Mouse (Mus musculus) liver, embryonic 14.5 days (tissue): Measurements from ENCODE around the gene Prpf8.

Source experiments
- CTCF ChIP-seq: IDR thresholded peaks from 2 replicates; pipeline ENCODE4 v1.5.1; 2016; ENCODE audit warnings: antibody characterized with exemption, low read depth, control low read depth
- EP300 ChIP-seq: IDR thresholded peaks from 2 replicates; pipeline ENCODE4 v1.6.1; 2016; ENCODE audit warnings: antibody characterized with exemption, low read depth

DNA sequence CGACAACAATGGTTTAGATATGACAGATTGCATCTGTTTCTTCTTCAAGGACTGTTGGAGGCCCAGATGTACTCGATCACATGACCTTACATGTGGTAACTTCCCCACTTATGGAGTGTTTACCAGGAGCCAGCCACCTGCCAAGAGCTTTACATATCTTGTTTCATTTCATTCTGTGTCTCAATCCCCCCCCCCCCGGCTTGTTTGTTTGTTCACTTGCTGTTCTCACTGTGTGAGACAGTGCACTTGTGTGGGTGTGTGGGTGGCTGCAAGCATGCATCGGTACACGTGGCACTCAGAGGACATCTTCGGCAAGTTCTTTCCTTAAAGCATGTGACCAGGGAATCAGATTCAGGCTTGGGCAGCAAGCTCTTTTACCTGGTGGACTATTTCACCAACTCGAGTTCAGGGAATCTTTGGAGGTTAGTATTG, 30.2 kb upstream of the Prpf8 start:
- TF ChIP-seq CTCF (no peak), EP300 (no peak)
